In genomic region chr2:92840009-92840408, GRCm38 (mm10) we compare ENCODE assay signal across 9 mouse cellular contexts.
DNase-seq lines count a peak whose midpoint lies in the region; ATAC-seq and TF ChIP-seq lines count a peak whose summit lies in the region.
"Had no signal": no experiment of that assay in that cellular context is flagged by ENCODE, and none has a peak within 500 bp of the region (broad histone marks: within the 10 kb centered on the region; RNA-seq: fewer than 3 reads in every experiment).

No protein-coding gene starts in this region.

- peak; percentile 21 for DNase-seq in heart, adult 8-10 months (ENCODE audit: low spot score)
- DNase-seq in heart, postnatal 25 days (ENCODE audit: low spot score), result no peak
- no peak for DNase-seq in Patski (ENCODE audit: low read depth, low spot score)
- DNase-seq in cerebellum, postnatal 4 days (ENCODE audit: low spot score in 2 of 2), result peak; percentile 73 to 81
- peak; percentile 30 to 69 for DNase-seq in heart, postnatal 10 days
- peak; percentile 80 to 87 for DNase-seq in left cerebral cortex, adult 18-20 months (ENCODE audit: low spot score in 2 of 2)
- peak; percentile 94 for DNase-seq in midbrain, embryonic 11.5 days (ENCODE audit: low spot score, missing footprints)
- peak; percentile 36 for DNase-seq in testis, postnatal 14 days (ENCODE audit: low spot score)
- DNase-seq: liver, embryonic 13.5 days had no signal

- in situ Hi-C loops in Patski (cut with MboI; ENCODE audit: low pct_unique_long_range_greater_than_20kb), result no loop called here

- POLR2A ChIA-PET in Patski (lab: Charles Lee), result no interaction called here

- H3K4me2 ChIP-seq in midbrain, embryonic 11.5 days, result no peak overlapping the region
- H3K4me2 ChIP-seq: liver, embryonic 13.5 days had no signal

- 22% methylated on average over 4 of the region's 4 CpGs for WGBS in midbrain, embryonic 11.5 days

- intact Hi-C loops in heart, postnatal 25 days (cut with DNase I), result no loop called here
- intact Hi-C loops in heart, postnatal 10 days (cut with DNase I), result no loop called here

- CTCF ChIA-PET in Patski (lab: Charles Lee), result interaction anchor here (1.5 to 1.6 kb wide), 2 partner anchors 230 to 354 kb away, joined by 3 to 4 read pairs; no protein-coding TSS in a partner anchor

- H3K4me1 ChIP-seq in midbrain, embryonic 11.5 days (ENCODE audit: control insufficient read depth, insufficient read depth, low read length), result peaks cover 4% of the 10 kb centered on the region; the same call in 1 of the 2 replicates
- H3K4me1 ChIP-seq: liver, embryonic 13.5 days had no signal

- H3K9ac ChIP-seq in midbrain, embryonic 11.5 days (ENCODE audit: low read length), result no peak overlapping the region
- H3K9ac ChIP-seq: liver, embryonic 13.5 days had no signal

- H3K36me3 ChIP-seq in midbrain, embryonic 11.5 days (ENCODE audit: control insufficient read depth, insufficient read depth, low read length), result no peaks in the 10 kb centered on the region
- H3K36me3 ChIP-seq: liver, embryonic 13.5 days had no signal

- H3K27me3 ChIP-seq in Patski, result peaks cover 4% of the 10 kb centered on the region
- H3K27me3 ChIP-seq in midbrain, embryonic 11.5 days (ENCODE audit: control insufficient read depth, insufficient read depth, low read length), result no peaks in the 10 kb centered on the region
- H3K27me3 ChIP-seq: liver, embryonic 13.5 days had no signal

- H3K9me3 ChIP-seq in midbrain, embryonic 11.5 days (ENCODE audit: control insufficient read depth, low read length), result no peaks in the 10 kb centered on the region
- H3K9me3 ChIP-seq: liver, embryonic 13.5 days had no signal

- ATAC-seq in Patski, result no peak
- 0 out of 2 replicates have a peak, but pooled peaks have one; percentile 19 for ATAC-seq in midbrain, embryonic 11.5 days (ENCODE audit: low FRiP score)

- peak; percentile 66 for TF ChIP-seq CTCF in Patski (IDR thresholded peaks at IDR 0.05)

- no peak overlapping the region for H3K4me3 ChIP-seq in midbrain, embryonic 11.5 days (ENCODE audit: low read depth, low read length)
- H3K4me3 ChIP-seq: liver, embryonic 13.5 days had no signal

- no peak overlapping the region for H3K27ac ChIP-seq in midbrain, embryonic 11.5 days (ENCODE audit: low read depth, low read length)
- H3K27ac ChIP-seq: liver, embryonic 13.5 days had no signal

Comparison
In these comparisons a context has a peak if more than half of its experiments do, and no peak if none do; other contexts are left out.
1. DNase-seq: peak in heart, adult 8-10 months (single experiment), cerebellum, postnatal 4 days (2 of 2), heart, postnatal 10 days (2 of 2), left cerebral cortex, adult 18-20 months (2 of 2), midbrain, embryonic 11.5 days (single experiment) and testis, postnatal 14 days (single experiment); none in heart, postnatal 25 days (single experiment) and Patski (single experiment).